Mouse (Mus musculus): ENCODE data around the gene Vmn1r158. TPM values are rescaled to one million over a fixed set of nuclear protein-coding genes. Genes with fewer than 3 reads are reported as not detected.
"Not testable (repeated sequence)": the region's sequence is repeated elsewhere in the genome, so short reads cannot be mapped to it uniquely, and the experiment has no call there.

Gene Vmn1r158
- polyA plus RNA-seq (2012; ENCODE audit: insufficient read depth, insufficient read length, low replicate concordance, missing spikeins) = not detected in 2 replicates

GRCm38 (mm10) chr7:22790682-22791081 lies at the start of gene Vmn1r158:
Gene Vmn1r158, minus strand, starts transcription at chr7:22790782.
- H3K27ac ChIP-seq (ENCODE audit: insufficient read depth, low read depth, low read length); H3K4me3 ChIP-seq (ENCODE audit: insufficient read depth, low read depth, low read length): not testable (repeated sequence)
- 47% methylated on average over 2 of the region's 2 CpGs for WGBS

GRCm38 (mm10) chr7:22775981-22776380 lies 14.6 kb downstream of the Vmn1r158 start:
- not testable (repeated sequence) for H3K4me3 ChIP-seq (ENCODE audit: insufficient read depth, low read depth, low read length); H3K4me1 ChIP-seq (ENCODE audit: control insufficient read depth, insufficient read depth, low read length); H3K27ac ChIP-seq (ENCODE audit: insufficient read depth, low read depth, low read length)
- 89% methylated on average over 7 of the region's 11 CpGs for WGBS

More at GRCm38 (mm10) chr7:22790682-22791081, at the start of gene Vmn1r158:
- not testable (repeated sequence) for H3K4me1 ChIP-seq (ENCODE audit: control insufficient read depth, insufficient read depth, low read length)

GRCm38 (mm10) chr7:22761397-22761796 lies 29.2 kb downstream of the Vmn1r158 start, which contains the start of gene Vmn1r157:
Gene Vmn1r157, plus strand, starts transcription at chr7:22761697.
- H3K4me3 ChIP-seq (ENCODE audit: insufficient read depth, low read depth, low read length) = not testable (repeated sequence)
- 23% methylated on average over 2 of the region's 3 CpGs for WGBS

More at GRCm38 (mm10) chr7:22761397-22761796, 29.2 kb downstream of the Vmn1r158 start, which contains the start of gene Vmn1r157:
- not testable (repeated sequence) for H3K4me1 ChIP-seq (ENCODE audit: control insufficient read depth, insufficient read depth, low read length); H3K27ac ChIP-seq (ENCODE audit: insufficient read depth, low read depth, low read length)

Other genes starting within 250 kb of the Vmn1r158 start
- not detected in 2 replicates for gene Gm4201, start 225.4 kb downstream of the Vmn1r158 start, polyA plus RNA-seq (2012; ENCODE audit: insufficient read depth, insufficient read length, low replicate concordance, missing spikeins)
- not detected in 2 replicates for gene Gm4565, start 202.7 kb downstream of the Vmn1r158 start, polyA plus RNA-seq (2012; ENCODE audit: insufficient read depth, insufficient read length, low replicate concordance, missing spikeins)
- not detected in 2 replicates for gene Vmn1r155, start 132.8 kb downstream of the Vmn1r158 start, polyA plus RNA-seq (2012; ENCODE audit: insufficient read depth, insufficient read length, low replicate concordance, missing spikeins)
- not detected in 2 replicates for gene Gm8693, start 98.5 kb downstream of the Vmn1r158 start, polyA plus RNA-seq (2012; ENCODE audit: insufficient read depth, insufficient read length, low replicate concordance, missing spikeins)
- gene Gm4567, start 71.1 kb downstream of the Vmn1r158 start, polyA plus RNA-seq (2012; ENCODE audit: insufficient read depth, insufficient read length, low replicate concordance, missing spikeins) = not detected in 2 replicates
- gene Vmn1r157, start 29.1 kb downstream of the Vmn1r158 start, polyA plus RNA-seq (2012; ENCODE audit: insufficient read depth, insufficient read length, low replicate concordance, missing spikeins) = not detected in 2 replicates
- not detected in 2 replicates for gene Vmn1r159, start 52.8 kb upstream of the Vmn1r158 start, polyA plus RNA-seq (2012; ENCODE audit: insufficient read depth, insufficient read length, low replicate concordance, missing spikeins)
- not detected in 2 replicates for gene Vmn1r160, start 80.4 kb upstream of the Vmn1r158 start, polyA plus RNA-seq (2012; ENCODE audit: insufficient read depth, insufficient read length, low replicate concordance, missing spikeins)
- gene Gm4214, start 193.9 kb upstream of the Vmn1r158 start, polyA plus RNA-seq (2012; ENCODE audit: insufficient read depth, insufficient read length, low replicate concordance, missing spikeins) = not detected in 2 replicates
- gene Gm4216, start 229.1 kb upstream of the Vmn1r158 start, polyA plus RNA-seq (2012; ENCODE audit: insufficient read depth, insufficient read length, low replicate concordance, missing spikeins) = not detected in 2 replicates

Measured in olfactory bulb, adult 2 months (tissue).